Mouse (Mus musculus): ENCODE data around the gene Hirip3. TPM values are rescaled to one million over a fixed set of nuclear protein-coding genes. Genes with fewer than 3 reads are reported as not detected.

Hirip3 gene
- polyA plus RNA-seq, 1 experiment = 116 TPM

DNA sequence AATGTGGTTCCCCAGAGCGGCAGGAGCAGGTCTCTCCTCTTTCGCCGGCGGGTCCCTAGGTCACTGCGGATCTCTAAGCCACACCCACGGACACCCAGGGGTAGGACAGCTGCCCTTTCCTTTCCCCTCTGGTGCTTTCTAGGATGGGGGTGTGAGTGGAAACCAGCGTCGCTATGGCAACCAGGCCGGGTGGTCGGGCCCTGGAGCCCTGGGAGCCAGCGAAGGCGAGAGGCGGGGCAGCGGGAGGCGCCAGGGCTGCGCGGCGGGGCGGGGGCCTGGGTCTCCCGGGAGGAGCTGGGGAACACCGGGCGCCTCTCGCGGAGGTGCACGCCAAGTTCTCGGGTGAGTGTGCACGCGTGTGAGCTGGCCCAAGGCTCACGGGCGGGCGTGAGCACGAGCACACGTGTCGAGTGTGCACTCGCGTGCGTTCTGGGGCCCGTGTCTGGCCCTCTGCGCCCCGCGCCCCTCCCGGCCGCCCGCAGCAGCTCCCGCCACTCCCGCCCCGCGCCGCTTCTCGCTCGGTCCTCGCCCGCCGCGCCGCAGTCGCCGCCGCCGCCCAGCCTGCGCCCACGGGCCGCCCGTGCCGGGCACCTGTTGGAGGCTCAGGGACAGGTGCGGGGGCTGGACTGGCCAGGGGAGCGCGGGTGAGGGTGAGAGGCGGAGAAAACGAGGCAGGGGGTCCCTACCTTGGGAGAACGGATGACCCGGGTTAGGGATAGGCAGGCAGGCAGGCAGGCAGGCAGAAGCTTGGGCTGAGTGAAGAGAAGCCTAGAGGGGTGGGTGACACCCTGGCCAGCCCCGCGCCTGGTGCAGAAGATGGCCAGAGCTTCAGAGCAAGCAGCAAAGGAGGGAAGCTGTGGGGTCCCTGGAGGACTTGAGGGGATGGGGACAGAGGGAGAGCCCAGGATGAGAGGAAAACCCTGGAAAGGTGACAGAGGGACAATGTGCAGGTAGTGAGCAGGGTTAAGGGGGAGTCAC is 14.1 kb upstream of the Hirip3 start:
- no peak overlapping the region for H3K27ac ChIP-seq (ENCODE audit: insufficient read depth, low read length)
- no peaks in the 10 kb centered on the region for H3K4me1 ChIP-seq (ENCODE audit: control insufficient read depth, insufficient read depth, low read length)
- peak overlapping the region; percentile 79 for H3K9ac ChIP-seq (ENCODE audit: low read depth, poor library complexity, severe bottlenecking)
- H3K9me3 ChIP-seq (replicated peaks; ENCODE audit: control insufficient read depth, insufficient read depth, low read length, poor library complexity, severe bottlenecking) = no peaks in the 10 kb centered on the region
- H3K4me3 ChIP-seq (ENCODE audit: low read depth, low read length) = peak overlapping the region; percentile 87
- no peak for TF ChIP-seq CTCF (IDR thresholded peaks at IDR 0.05; ENCODE audit: low read depth, low read length)
- TF ChIP-seq POLR2A (IDR thresholded peaks at IDR 0.05; ENCODE audit: insufficient read depth, low read length) = no peak
- no peak for TF ChIP-seq EP300 (IDR thresholded peaks at IDR 0.05; ENCODE audit: insufficient read depth, low read depth, low read length)
- 0 out of 2 replicates have a peak, but pooled peaks cover 2% of the 10 kb centered on the region for H3K27me3 ChIP-seq (ENCODE audit: control insufficient read depth, insufficient read depth, low read length, poor library complexity, severe bottlenecking)
- H3K36me3 ChIP-seq (ENCODE audit: control insufficient read depth, insufficient read depth, low read length, poor library complexity, severe bottlenecking) = peaks cover 8% of the 10 kb centered on the region; the same call in 1 of the 2 replicates

GRCm38 (mm10) chr7:126848794-126849193 is 13.0 kb upstream of the Hirip3 start:
- H3K4me1 ChIP-seq (ENCODE audit: control insufficient read depth, insufficient read depth, low read length) = no peaks in the 10 kb centered on the region
- 0 out of 2 replicates have a peak, but pooled peaks cover 2% of the 10 kb centered on the region for H3K27me3 ChIP-seq (ENCODE audit: control insufficient read depth, insufficient read depth, low read length, poor library complexity, severe bottlenecking)
- peaks cover 9% of the 10 kb centered on the region; the same call in 1 of the 2 replicates for H3K36me3 ChIP-seq (ENCODE audit: control insufficient read depth, insufficient read depth, low read length, poor library complexity, severe bottlenecking)
- H3K4me3 ChIP-seq (ENCODE audit: low read depth, low read length) = peak overlapping the region; percentile 87
- peak overlapping the region; percentile 79 for H3K9ac ChIP-seq (ENCODE audit: low read depth, poor library complexity, severe bottlenecking)
- TF ChIP-seq CTCF (IDR thresholded peaks at IDR 0.05; ENCODE audit: low read depth, low read length) = no peak
- no peak for TF ChIP-seq POLR2A (IDR thresholded peaks at IDR 0.05; ENCODE audit: insufficient read depth, low read length)
- no peak for TF ChIP-seq EP300 (IDR thresholded peaks at IDR 0.05; ENCODE audit: insufficient read depth, low read depth, low read length)
- no peak overlapping the region for H3K27ac ChIP-seq (ENCODE audit: insufficient read depth, low read length)
- H3K9me3 ChIP-seq (replicated peaks; ENCODE audit: control insufficient read depth, insufficient read depth, low read length, poor library complexity, severe bottlenecking) = no peaks in the 10 kb centered on the region

GRCm38 (mm10) chr7:126850161-126850560 is 11.6 kb upstream of the Hirip3 start:
- H3K27me3 ChIP-seq (ENCODE audit: control insufficient read depth, insufficient read depth, low read length, poor library complexity, severe bottlenecking) = 0 out of 2 replicates have a peak, but pooled peaks cover 2% of the 10 kb centered on the region
- no peak overlapping the region for H3K4me3 ChIP-seq (ENCODE audit: low read depth, low read length)
- H3K9ac ChIP-seq (ENCODE audit: low read depth, poor library complexity, severe bottlenecking) = no peak overlapping the region
- H3K36me3 ChIP-seq (ENCODE audit: control insufficient read depth, insufficient read depth, low read length, poor library complexity, severe bottlenecking) = peaks cover 9% of the 10 kb centered on the region; the same call in 1 of the 2 replicates
- no peaks in the 10 kb centered on the region for H3K9me3 ChIP-seq (replicated peaks; ENCODE audit: control insufficient read depth, insufficient read depth, low read length, poor library complexity, severe bottlenecking)
- no peaks in the 10 kb centered on the region for H3K4me1 ChIP-seq (ENCODE audit: control insufficient read depth, insufficient read depth, low read length)
- TF ChIP-seq CTCF (IDR thresholded peaks at IDR 0.05; ENCODE audit: low read depth, low read length) = no peak
- TF ChIP-seq POLR2A (IDR thresholded peaks at IDR 0.05; ENCODE audit: insufficient read depth, low read length) = no peak
- no peak for TF ChIP-seq EP300 (IDR thresholded peaks at IDR 0.05; ENCODE audit: insufficient read depth, low read depth, low read length)
- no peak overlapping the region for H3K27ac ChIP-seq (ENCODE audit: insufficient read depth, low read length)

DNA sequence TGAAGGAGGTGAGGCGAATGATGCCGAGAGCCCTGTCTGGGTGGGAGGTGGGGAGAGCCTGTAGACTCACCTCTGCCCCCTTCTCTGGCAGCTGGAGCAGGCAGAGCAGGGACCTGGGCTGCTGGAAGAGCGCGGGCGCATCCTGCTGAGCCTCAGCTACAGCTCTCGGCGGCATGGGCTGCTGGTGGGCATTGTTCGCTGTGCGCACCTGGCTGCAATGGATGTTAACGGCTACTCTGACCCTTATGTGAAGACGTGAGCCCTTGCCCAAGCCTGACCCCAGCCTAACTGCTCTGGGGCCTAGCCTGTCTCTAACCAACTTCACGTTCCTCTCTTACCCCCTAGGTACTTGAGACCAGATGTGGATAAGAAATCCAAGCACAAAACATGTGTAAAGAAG is 10.6 kb upstream of the Hirip3 start:
- H3K27ac ChIP-seq (ENCODE audit: insufficient read depth, low read length) = 0 out of 2 replicates have a peak overlapping the region, but pooled peaks have one; percentile 8
- no peaks in the 10 kb centered on the region for H3K9me3 ChIP-seq (replicated peaks; ENCODE audit: control insufficient read depth, insufficient read depth, low read length, poor library complexity, severe bottlenecking)
- peak overlapping the region; percentile 5; the same call in 1 of the 2 replicates for H3K9ac ChIP-seq (ENCODE audit: low read depth, poor library complexity, severe bottlenecking)
- no peak overlapping the region for H3K4me3 ChIP-seq (ENCODE audit: low read depth, low read length)
- TF ChIP-seq POLR2A (IDR thresholded peaks at IDR 0.05; ENCODE audit: insufficient read depth, low read length) = no peak
- TF ChIP-seq CTCF (IDR thresholded peaks at IDR 0.05; ENCODE audit: low read depth, low read length) = no peak
- no peak for TF ChIP-seq EP300 (IDR thresholded peaks at IDR 0.05; ENCODE audit: insufficient read depth, low read depth, low read length)
- H3K4me1 ChIP-seq (ENCODE audit: control insufficient read depth, insufficient read depth, low read length) = peaks cover 6% of the 10 kb centered on the region
- 0 out of 2 replicates have a peak, but pooled peaks cover 2% of the 10 kb centered on the region for H3K27me3 ChIP-seq (ENCODE audit: control insufficient read depth, insufficient read depth, low read length, poor library complexity, severe bottlenecking)
- H3K36me3 ChIP-seq (ENCODE audit: control insufficient read depth, insufficient read depth, low read length, poor library complexity, severe bottlenecking) = peaks cover 17% of the 10 kb centered on the region

DNA sequence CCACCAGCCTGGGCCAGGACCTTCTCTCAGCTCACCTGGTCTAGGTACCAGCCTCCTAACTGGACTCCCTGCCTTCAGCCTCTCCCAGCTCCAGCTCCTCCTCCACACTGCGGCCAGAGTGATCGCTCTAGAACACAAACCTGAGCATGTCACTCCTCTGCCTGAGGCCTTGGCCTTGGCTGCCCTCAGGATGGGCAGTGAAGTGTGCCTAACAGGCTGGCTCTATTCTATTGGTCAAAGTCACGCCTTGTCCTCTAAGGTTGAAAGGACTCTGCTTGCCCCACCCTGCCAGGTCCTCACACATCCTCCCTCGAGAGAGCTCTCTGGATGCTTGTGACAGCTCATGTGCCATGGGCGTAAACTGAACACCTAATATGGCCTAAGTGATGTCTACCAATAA is 8.3 kb upstream of the Hirip3 start:
- H3K4me1 ChIP-seq (ENCODE audit: control insufficient read depth, insufficient read depth, low read length) = peaks cover 7% of the 10 kb centered on the region
- no peak for TF ChIP-seq CTCF (IDR thresholded peaks at IDR 0.05; ENCODE audit: low read depth, low read length)
- no peak for TF ChIP-seq EP300 (IDR thresholded peaks at IDR 0.05; ENCODE audit: insufficient read depth, low read depth, low read length)
- no peak for TF ChIP-seq POLR2A (IDR thresholded peaks at IDR 0.05; ENCODE audit: insufficient read depth, low read length)
- no peaks in the 10 kb centered on the region for H3K9me3 ChIP-seq (replicated peaks; ENCODE audit: control insufficient read depth, insufficient read depth, low read length, poor library complexity, severe bottlenecking)
- H3K9ac ChIP-seq (ENCODE audit: low read depth, poor library complexity, severe bottlenecking) = no peak overlapping the region
- H3K27me3 ChIP-seq (ENCODE audit: control insufficient read depth, insufficient read depth, low read length, poor library complexity, severe bottlenecking) = no peaks in the 10 kb centered on the region
- H3K27ac ChIP-seq (ENCODE audit: insufficient read depth, low read length) = no peak overlapping the region
- no peak overlapping the region for H3K4me3 ChIP-seq (ENCODE audit: low read depth, low read length)
- H3K36me3 ChIP-seq (ENCODE audit: control insufficient read depth, insufficient read depth, low read length, poor library complexity, severe bottlenecking) = peaks cover 24% of the 10 kb centered on the region

DNA sequence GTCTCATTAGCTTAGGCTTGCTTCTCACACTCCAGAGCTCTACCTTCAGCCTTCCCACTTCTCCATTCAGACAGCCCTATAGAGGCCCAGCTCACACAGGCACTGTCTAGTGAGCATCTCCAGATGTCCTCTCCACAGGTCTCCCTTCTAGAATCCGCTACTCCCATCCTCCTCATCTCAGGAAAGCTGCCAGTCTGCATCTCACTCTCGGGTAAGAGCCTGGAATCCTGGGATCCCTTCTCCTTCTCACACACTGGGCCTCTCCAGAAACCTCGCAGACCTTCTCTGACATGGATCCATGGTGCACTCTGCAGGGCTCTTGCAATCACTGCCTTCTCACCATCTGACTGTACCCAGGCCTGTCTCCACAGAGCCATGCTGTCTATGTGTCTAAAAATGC is 6.1 kb upstream of the Hirip3 start:
- Histone ChIP-seq H3K4me3 (ENCODE audit: low read depth, low read length) (no peak overlapping the region), H3K4me1 (ENCODE audit: control insufficient read depth, insufficient read depth, low read length) (peaks cover 7% of the 10 kb centered on the region)
- no peak for TF ChIP-seq CTCF (IDR thresholded peaks at IDR 0.05; ENCODE audit: low read depth, low read length)
- no peak for TF ChIP-seq POLR2A (IDR thresholded peaks at IDR 0.05; ENCODE audit: insufficient read depth, low read length)

More for the DNA sequence above, 6.1 kb upstream of the Hirip3 start:
- no peak overlapping the region for H3K9ac ChIP-seq (ENCODE audit: low read depth, poor library complexity, severe bottlenecking)
- no peaks in the 10 kb centered on the region for H3K27me3 ChIP-seq (ENCODE audit: control insufficient read depth, insufficient read depth, low read length, poor library complexity, severe bottlenecking)
- no peaks in the 10 kb centered on the region for H3K9me3 ChIP-seq (replicated peaks; ENCODE audit: control insufficient read depth, insufficient read depth, low read length, poor library complexity, severe bottlenecking)
- H3K27ac ChIP-seq (ENCODE audit: insufficient read depth, low read length) = no peak overlapping the region
- peaks cover 35% of the 10 kb centered on the region for H3K36me3 ChIP-seq (ENCODE audit: control insufficient read depth, insufficient read depth, low read length, poor library complexity, severe bottlenecking)
